ENCODE assay signal across 12 mouse cellular contexts in genomic region chr1:120374131-120374530, GRCm38 (mm10). TPM values are rescaled to one million over a fixed set of nuclear protein-coding genes. Genes with fewer than 3 reads are reported as not detected.
"Had no signal": no experiment of that assay in that cellular context is flagged by ENCODE, and none has a peak within 500 bp of the region (broad histone marks: within the 10 kb centered on the region; RNA-seq: fewer than 3 reads in every experiment).

No protein-coding gene starts in this region.

- DNase-seq: retina, postnatal 1 day; right cerebral cortex, adult 18-20 months; right cerebral cortex, postnatal 14 days; right cerebral cortex, postnatal 25 days; spleen, adult 18-20 months; thymus, adult 18-20 months; thymus, adult 2 months; thymus, postnatal 14 days; thymus, postnatal 25 days; thymus, postnatal 36 days; thymus, postnatal 4 days had no signal

RNA-seq across cellular contexts. Expression of gene C1ql2, which starts 33.7 kb away (rescaled TPM):
- total RNA-seq: neutrophil, adult 5-6 weeks had no signal
